Mouse (Mus musculus) lung, adult 18-20 months (tissue): ENCODE results near the gene Ciao2a.

Source experiments
- DNase-seq, 2 experiments: peaks; one replicate each; pipeline ENCODE4 v3.0.0; 2022; ENCODE audit warnings: mixed read lengths in 2 of 2

Gene Ciao2a

GRCm38 (mm10) chr9:66167222-66167621, 40.8 kb downstream of the Ciao2a start:
- no peak for DNase-seq

- peak; percentile 54 to 67 for DNase-seq
These were observed 41.8 kb downstream of the Ciao2a start for GRCm38 (mm10) chr9:66168233-66168632.

- no peak for DNase-seq
These were observed 44.1 kb downstream of the Ciao2a start for GRCm38 (mm10) chr9:66170506-66170905.

- DNase-seq, result peak; percentile 62 to 69
These were observed 45.0 kb downstream of the Ciao2a start for GRCm38 (mm10) chr9:66171275-66171921.

GRCm38 (mm10) chr9:66173316-66173855, 47.0 kb downstream of the Ciao2a start:
- no peak for DNase-seq

- DNase-seq, result no peak
These were observed 48.6 kb downstream of the Ciao2a start for GRCm38 (mm10) chr9:66174985-66175384.

- no peak for DNase-seq
These were observed 51.6 kb downstream of the Ciao2a start for GRCm38 (mm10) chr9:66177975-66178374.

- peak; percentile 78 to 84 for DNase-seq
These were observed 53.4 kb downstream of the Ciao2a start for GRCm38 (mm10) chr9:66179795-66180194.

GRCm38 (mm10) chr9:66181126-66181825, 54.9 kb downstream of the Ciao2a start:
- peak; percentile 85 to 90 for DNase-seq

- peak in 1 of 2 experiments; percentile 34 for DNase-seq
These were observed 55.6 kb downstream of the Ciao2a start for GRCm38 (mm10) chr9:66181826-66182678.

- no peak for DNase-seq
These were observed 56.2 kb downstream of the Ciao2a start for GRCm38 (mm10) chr9:66182679-66182993.

GRCm38 (mm10) chr9:66183023-66183422, 56.6 kb downstream of the Ciao2a start:
- no peak for DNase-seq

- no peak for DNase-seq
These were observed 58.2 kb downstream of the Ciao2a start for GRCm38 (mm10) chr9:66184572-66184971.

GRCm38 (mm10) chr9:66186426-66186825, 60.0 kb downstream of the Ciao2a start:
- DNase-seq, result no peak
